Mouse (Mus musculus) forebrain, embryonic 12.5 days (tissue): Measurements from ENCODE around the gene Epb41l5. TPM values are rescaled to one million over a fixed set of nuclear protein-coding genes. Genes with fewer than 3 reads are reported as not detected.

Experiments used
- ATAC-seq: fragments of 200-750 bp; cut with Nextera tagmentation; 2 replicates; pipeline ENCODE4 v1.8.0; 2017; ENCODE audit warnings: moderate TSS enrichment; ENCODE audit not compliant: low FRiP score
- H3K27ac ChIP-seq: fragments of 300-500 bp; sonication (generic); 2 replicates; pipeline ENCODE4 v1.5.1; 2016; ENCODE audit warnings: mild to moderate bottlenecking
- H3K27me3 ChIP-seq: fragments of 300-500 bp; sonication (generic); 2 replicates; pipeline ENCODE4 v1.6.1; 2016; ENCODE audit warnings: mild to moderate bottlenecking
- H3K36me3 ChIP-seq: fragments of 300-500 bp; sonication (generic); replicated peaks from 2 replicates; pipeline ENCODE4 v1.6.1; 2016; ENCODE audit warnings: mild to moderate bottlenecking
- H3K4me1 ChIP-seq: fragments of 300-500 bp; sonication (generic); 2 replicates; pipeline ENCODE4 v1.6.1; 2016
- H3K4me2 ChIP-seq: fragments of 300-500 bp; sonication (generic); 2 replicates; pipeline ENCODE4 v1.6.1; 2016; ENCODE audit warnings: mild to moderate bottlenecking, moderate library complexity
- H3K4me3 ChIP-seq: fragments of 300-500 bp; sonication (generic); replicated peaks from 2 replicates; pipeline ENCODE4 v1.5.1; 2016; ENCODE audit warnings: mild to moderate bottlenecking
- H3K9ac ChIP-seq: fragments of 300-500 bp; sonication (generic); 2 replicates; pipeline ENCODE4 v1.6.1; 2016; ENCODE audit warnings: mild to moderate bottlenecking
- H3K9me3 ChIP-seq: fragments of 300-500 bp; sonication (generic); 2 replicates; pipeline ENCODE4 v1.6.1; 2016
- WGBS: fragments of 180-500 bp; shearing (Covaris S2); methylation state at CpG from one replicate; pipeline ENCODE4 v1.1.7; 2016; 5-methylcytosine and 5-hydroxymethylcytosine counted together
- polyA plus RNA-seq: library from polyadenylated mRNA; unstranded; fragments of >200 nt; fragmentation: Nextera tagmentation; extraction: Ambion mirVana; gene quantifications from 2 replicates; pipeline ENCODE4 v1.2.1, GENCODE M21; 2016

The Epb41l5 gene
- polyA plus RNA-seq, 1 experiment from 2014 or later, result 38.0 TPM

DNA sequence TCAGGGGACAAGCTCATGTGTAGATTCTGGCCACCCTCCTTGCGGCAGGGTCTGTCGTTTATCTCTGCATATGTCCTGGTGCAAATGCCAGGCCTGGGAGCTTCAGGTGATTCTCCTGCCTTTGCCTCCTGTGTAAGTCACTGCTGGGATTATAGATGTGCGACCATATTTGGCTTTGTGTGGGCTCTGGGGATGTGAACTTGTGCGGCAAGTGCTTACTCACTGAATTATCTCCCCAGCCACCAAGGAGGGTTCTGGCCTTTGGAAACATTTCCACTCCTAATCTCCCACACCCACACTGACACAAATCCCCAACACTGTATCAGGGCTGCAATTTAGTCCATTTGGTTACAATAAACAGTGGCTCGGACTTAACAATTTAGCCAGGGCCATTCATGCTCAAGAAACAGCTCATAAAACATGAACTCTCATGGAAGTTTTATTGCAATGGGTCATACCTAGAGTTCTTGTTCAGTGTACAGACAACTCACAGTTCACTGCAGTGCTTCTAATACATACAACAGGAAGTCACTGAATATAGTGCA is 104.1 kb downstream of the Epb41l5 start:
- Histone ChIP-seq H3K4me1 (no peaks in the 10 kb centered on the region), H3K4me2 (no peak overlapping the region), H3K36me3 (peaks cover 39% of the 10 kb centered on the region), H3K27me3 (no peaks in the 10 kb centered on the region), H3K4me3 (no peak overlapping the region), H3K27ac (no peak overlapping the region), H3K9ac (no peak overlapping the region), H3K9me3 (no peaks in the 10 kb centered on the region)
- no peak for ATAC-seq
- WGBS, result 94% methylated on average over 5 of the region's 5 CpGs

DNA sequence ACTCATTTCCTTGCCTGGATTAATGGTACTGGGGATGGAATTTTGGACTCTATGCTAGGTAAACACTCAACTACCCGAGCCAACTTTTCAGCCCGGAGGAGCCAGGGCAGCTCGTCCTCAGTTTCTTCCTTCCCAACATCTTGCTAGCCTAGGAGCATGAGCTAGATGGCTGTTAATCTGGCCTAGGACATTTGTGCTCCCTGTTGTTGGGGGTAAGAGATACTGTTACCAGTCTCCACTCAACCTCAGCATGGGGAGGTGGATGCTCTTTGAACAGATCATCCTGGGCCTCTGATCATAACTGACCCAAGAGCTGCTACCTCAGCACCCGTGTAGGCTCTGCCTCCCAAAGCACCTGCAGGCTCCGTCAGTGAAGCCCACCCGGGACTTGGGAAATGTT is 105.5 kb downstream of the Epb41l5 start:
- Histone ChIP-seq H3K4me3 (no peak overlapping the region), H3K9ac (no peak overlapping the region), H3K4me1 (no peaks in the 10 kb centered on the region), H3K36me3 (peaks cover 36% of the 10 kb centered on the region), H3K9me3 (no peaks in the 10 kb centered on the region), H3K27me3 (no peaks in the 10 kb centered on the region), H3K27ac (no peak overlapping the region), H3K4me2 (no peak overlapping the region)
- no peak for ATAC-seq
- 90% methylated on average over 6 of the region's 6 CpGs for WGBS

DNA sequence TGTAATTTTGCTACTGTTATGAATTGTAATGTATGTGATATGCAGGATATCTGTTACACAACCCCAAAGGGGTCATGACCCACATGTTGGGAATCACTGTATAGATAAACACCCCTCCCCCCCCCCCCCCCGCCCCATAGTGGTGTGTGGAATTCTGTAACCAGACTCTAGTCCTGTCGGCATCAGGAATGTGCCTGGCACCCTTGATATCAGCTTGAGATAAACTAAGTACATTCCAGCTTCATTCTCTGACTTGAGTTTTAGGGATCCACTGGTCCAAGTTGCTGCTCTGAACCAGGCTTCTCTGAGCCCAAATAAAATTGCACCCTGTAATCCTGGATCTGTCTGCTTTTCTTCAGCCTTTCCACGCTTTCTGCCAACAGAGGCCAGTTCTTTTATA is 107.2 kb downstream of the Epb41l5 start:
- Histone ChIP-seq H3K4me3 (no peak overlapping the region), H3K4me1 (no peaks in the 10 kb centered on the region), H3K9me3 (no peaks in the 10 kb centered on the region), H3K4me2 (no peak overlapping the region), H3K9ac (no peak overlapping the region), H3K27ac (no peak overlapping the region), H3K27me3 (no peaks in the 10 kb centered on the region), H3K36me3 (peaks cover 24% of the 10 kb centered on the region)
- ATAC-seq, result no peak
- 79% methylated on average over 2 of the region's 3 CpGs for WGBS

DNA sequence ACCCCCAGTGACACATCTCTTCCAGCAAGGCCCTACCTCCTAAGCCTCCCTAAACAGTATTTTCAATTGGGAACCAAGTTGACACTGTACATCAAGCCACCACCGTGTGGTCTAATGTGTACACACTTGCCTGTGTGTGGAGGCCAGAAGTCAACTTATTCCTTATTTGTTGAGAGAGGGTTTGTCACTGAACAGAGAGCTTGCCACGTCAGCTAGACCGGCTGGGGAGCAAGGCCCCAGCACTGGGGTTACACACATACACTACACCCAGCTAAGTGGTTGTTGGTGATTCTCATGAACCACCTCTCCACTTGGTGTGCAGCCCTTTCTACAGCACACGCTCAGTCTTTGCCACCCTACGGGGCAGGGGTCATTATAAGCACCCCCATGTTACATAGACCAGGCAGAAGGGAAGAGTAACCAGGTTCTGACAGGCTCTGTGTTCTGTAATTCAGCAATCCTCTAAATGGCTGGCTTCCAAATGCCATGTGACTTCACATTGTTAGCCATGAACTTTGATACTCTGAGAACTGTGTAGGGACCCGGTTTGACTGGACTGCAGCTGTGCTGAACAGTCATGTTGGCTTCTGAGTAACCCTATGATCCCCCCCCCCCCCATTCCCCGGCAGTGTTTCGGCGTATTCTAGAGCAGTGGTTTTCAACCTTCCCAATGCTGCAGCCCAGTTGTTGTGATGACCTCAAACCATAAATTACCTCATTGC is 107.8 kb downstream of the Epb41l5 start:
- 92% methylated on average over 9 of the region's 9 CpGs for WGBS
- Histone ChIP-seq H3K4me3 (no peak overlapping the region), H3K4me1 (no peaks in the 10 kb centered on the region), H3K36me3 (peaks cover 20% of the 10 kb centered on the region), H3K9me3 (no peaks in the 10 kb centered on the region), H3K27ac (no peak overlapping the region), H3K27me3 (no peaks in the 10 kb centered on the region), H3K9ac (no peak overlapping the region), H3K4me2 (no peak overlapping the region)
- no peak for ATAC-seq

DNA sequence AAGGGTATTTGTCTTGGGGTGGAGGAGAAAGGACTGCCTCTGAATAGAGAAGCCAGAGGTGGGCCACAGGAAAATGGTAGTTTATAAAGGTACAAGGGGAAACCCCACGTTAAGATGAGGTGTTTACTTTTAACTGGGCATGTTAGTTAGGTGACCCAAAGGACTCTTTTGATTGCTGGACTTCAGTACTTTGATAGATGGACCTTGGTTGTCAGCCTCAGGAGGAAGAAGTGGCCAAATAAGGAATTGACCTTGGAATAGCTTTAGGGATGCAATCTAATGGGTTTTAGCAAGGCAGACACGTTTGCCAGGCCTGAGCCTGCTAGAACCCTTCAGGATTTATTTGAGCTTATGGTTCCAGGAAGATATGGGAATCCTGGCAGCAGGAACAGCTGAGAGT is 109.5 kb downstream of the Epb41l5 start:
- Histone ChIP-seq H3K4me2 (no peak overlapping the region), H3K9me3 (no peaks in the 10 kb centered on the region), H3K4me3 (no peak overlapping the region), H3K27me3 (no peaks in the 10 kb centered on the region), H3K9ac (no peak overlapping the region), H3K4me1 (no peaks in the 10 kb centered on the region), H3K36me3 (peaks cover 15% of the 10 kb centered on the region), H3K27ac (no peak overlapping the region)
- ATAC-seq, result no peak
- WGBS, result 77% methylated on average over 2 of the region's 2 CpGs

DNA sequence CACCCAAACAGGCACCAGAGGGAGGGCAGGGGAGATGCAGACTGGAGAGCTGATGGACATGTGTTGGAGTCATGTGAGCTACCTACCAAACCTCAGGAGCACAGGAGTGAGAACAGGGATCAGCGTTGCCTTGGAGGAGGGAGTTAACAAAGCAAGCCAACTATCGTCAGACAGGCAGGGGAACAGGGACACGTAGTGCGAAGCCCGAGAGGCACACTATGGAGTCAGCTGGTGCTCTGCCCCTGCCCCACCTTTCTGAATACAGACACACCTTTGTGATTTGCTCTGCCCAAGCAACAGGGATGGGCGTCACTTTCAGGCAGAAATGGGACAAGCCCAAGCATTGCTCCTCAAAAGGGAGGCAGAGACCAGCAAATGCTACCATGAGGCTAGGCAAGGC is 111.1 kb downstream of the Epb41l5 start:
- ATAC-seq, result no peak
- H3K4me2 ChIP-seq, result no peak overlapping the region
- H3K36me3 ChIP-seq, result peaks cover 6% of the 10 kb centered on the region
- H3K4me1 ChIP-seq, result no peaks in the 10 kb centered on the region
- no peaks in the 10 kb centered on the region for H3K27me3 ChIP-seq
- no peak overlapping the region for H3K9ac ChIP-seq
- no peaks in the 10 kb centered on the region for H3K9me3 ChIP-seq
- WGBS, result 88% methylated on average over 6 of the region's 6 CpGs
- H3K27ac ChIP-seq, result no peak overlapping the region
- H3K4me3 ChIP-seq, result no peak overlapping the region

DNA sequence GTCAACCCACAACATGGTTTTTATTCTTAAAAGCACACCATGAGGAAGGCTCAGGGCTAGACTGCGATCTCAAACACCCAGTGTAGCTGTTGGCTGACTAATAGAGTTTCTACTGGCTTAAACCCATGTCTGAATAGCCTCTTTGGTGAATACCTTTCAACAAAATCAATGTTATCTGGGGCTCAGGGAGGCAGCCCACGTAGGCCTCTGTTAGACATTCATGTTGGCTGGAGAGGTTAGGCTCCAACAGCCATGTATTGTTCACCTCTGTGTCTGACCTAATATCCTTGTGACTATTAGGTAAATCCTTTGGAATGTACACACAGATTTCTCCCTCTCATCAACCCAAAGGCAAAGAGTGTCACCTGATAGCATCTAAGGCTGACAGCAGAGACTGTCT is 112.7 kb downstream of the Epb41l5 start:
- Histone ChIP-seq H3K4me2 (no peak overlapping the region), H3K9me3 (no peaks in the 10 kb centered on the region), H3K9ac (no peak overlapping the region), H3K27me3 (no peaks in the 10 kb centered on the region), H3K4me1 (no peaks in the 10 kb centered on the region), H3K27ac (no peak overlapping the region), H3K4me3 (no peak overlapping the region), H3K36me3 (no peaks in the 10 kb centered on the region)
- WGBS, result 84% methylated on average over 2 of the region's 2 CpGs
- no peak for ATAC-seq

DNA sequence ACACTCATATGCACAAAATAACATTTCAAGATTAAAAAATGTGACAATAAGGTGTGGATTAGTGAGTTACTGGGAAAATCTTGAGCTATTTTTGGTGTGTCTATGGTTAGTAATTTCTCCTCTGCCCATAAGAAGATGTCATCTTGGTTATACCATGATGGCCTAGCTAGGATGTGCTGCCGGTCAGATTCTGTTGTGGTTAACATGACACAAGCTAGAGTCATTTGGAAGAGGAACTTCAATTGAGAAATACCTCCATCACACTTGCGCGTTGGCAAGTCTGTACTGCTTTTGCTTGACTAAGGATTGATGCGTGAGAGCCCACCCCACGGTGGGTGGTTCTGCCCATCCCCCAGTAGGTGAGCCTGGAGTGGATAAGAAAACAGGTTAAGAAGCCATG is 114.5 kb downstream of the Epb41l5 start:
- Histone ChIP-seq H3K36me3 (peaks cover 9% of the 10 kb centered on the region; the same call in 1 of the 2 replicates), H3K27ac (no peak overlapping the region), H3K27me3 (no peaks in the 10 kb centered on the region), H3K4me1 (no peaks in the 10 kb centered on the region), H3K4me2 (no peak overlapping the region), H3K9ac (no peak overlapping the region), H3K4me3 (no peak overlapping the region), H3K9me3 (0 out of 2 replicates have a peak, but pooled peaks cover under 1% of the 10 kb centered on the region)
- no peak for ATAC-seq
- WGBS, result 96% methylated on average over 5 of the region's 5 CpGs

DNA sequence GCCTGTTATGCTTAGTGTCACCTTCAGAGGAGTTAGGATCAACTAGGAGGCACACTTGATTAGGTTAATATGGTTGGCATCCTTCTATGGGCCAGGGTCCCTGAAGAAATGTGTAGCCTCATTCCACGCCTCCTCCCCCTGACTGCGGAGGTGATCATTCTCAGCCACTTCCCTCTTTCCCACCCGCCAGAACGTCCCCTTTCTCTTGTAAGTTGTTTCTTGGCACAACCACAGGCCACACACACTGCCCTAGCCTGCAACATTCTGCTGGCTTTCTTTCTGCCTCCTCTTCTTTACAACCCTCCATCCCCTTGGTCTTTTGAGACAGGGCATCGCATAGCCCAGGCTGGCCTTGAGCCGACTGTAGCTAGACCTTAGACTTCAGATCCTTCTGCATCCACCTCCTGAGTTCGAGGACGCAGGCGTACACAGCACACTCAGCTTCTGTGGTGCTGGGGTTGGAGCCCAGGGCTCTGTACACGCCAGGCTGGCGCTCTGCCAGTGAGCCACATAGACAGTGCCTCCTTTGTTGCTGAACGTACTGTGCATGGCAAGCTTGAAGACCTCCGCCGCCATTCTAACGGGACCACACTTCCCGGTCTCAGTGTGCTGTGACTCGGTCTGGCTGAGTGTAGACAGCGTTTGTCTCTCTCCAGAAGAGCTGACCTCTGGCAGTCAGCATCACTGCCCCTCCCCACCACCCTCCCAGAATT is 115.6 kb downstream of the Epb41l5 start:
- H3K4me3 ChIP-seq, result no peak overlapping the region
- no peaks in the 10 kb centered on the region for H3K27me3 ChIP-seq
- peak; percentile 55 for ATAC-seq
- no peak overlapping the region for H3K4me2 ChIP-seq
- peaks cover 10% of the 10 kb centered on the region; the same call in 1 of the 2 replicates for H3K9me3 ChIP-seq
- 84% methylated on average over 18 of the region's 18 CpGs for whole genome bisulfite sequencing
- peaks cover 20% of the 10 kb centered on the region for H3K36me3 ChIP-seq
- no peaks in the 10 kb centered on the region for H3K4me1 ChIP-seq
- no peak overlapping the region for H3K9ac ChIP-seq
- H3K27ac ChIP-seq, result no peak overlapping the region

DNA sequence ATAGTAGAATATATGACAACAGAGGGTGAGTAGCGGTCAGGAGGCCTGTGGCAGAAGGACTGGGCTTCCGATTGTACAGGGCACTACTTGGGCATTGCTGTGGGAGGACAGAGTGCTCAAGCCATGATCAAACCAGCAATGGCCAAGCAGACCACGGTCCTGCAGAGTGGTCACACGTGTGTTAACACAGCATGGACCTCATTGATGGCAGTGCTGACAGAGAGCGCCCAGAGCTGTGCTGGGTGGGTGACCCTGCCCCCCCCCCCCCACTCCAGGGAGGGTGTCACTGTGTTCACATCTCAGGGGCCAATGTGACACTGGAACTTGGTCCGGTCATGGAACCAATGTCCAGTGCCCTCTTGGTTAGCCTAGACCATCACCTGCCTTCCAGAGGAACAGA is 116.6 kb downstream of the Epb41l5 start:
- Histone ChIP-seq H3K9ac (no peak overlapping the region), H3K27me3 (no peaks in the 10 kb centered on the region), H3K4me3 (no peak overlapping the region), H3K36me3 (peaks cover 29% of the 10 kb centered on the region), H3K4me2 (no peak overlapping the region), H3K27ac (no peak overlapping the region), H3K4me1 (peaks cover 4% of the 10 kb centered on the region; the same call in 1 of the 2 replicates), H3K9me3 (peaks cover 16% of the 10 kb centered on the region)
- WGBS, result 95% methylated on average over 6 of the region's 6 CpGs
- peak; percentile 19; the same call in 1 of the 2 replicates for ATAC-seq

DNA sequence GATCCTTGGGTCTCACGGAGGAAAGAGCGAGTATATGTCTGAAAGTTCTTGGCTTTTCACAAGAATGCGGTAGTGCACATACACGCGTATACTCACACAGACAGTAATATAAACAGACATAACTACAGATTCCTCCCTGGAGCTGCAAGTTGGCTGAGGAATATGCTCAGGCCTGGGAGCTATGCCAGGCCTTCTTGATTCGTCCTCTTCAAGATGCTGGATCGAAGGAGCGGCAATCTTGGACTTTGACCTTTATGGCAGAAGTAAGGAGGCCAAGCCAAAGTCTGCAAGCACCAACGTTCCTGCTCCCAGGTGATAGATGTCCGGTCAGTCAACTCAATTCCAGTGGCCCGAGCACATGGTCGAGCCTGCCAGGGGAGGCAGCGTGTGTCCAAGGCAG is 117.9 kb downstream of the Epb41l5 start:
- no peak overlapping the region for H3K4me2 ChIP-seq
- H3K36me3 ChIP-seq, result peaks cover 33% of the 10 kb centered on the region
- no peaks in the 10 kb centered on the region for H3K27me3 ChIP-seq
- 93% methylated on average over 13 of the region's 13 CpGs for WGBS
- no peak overlapping the region for H3K27ac ChIP-seq
- peaks cover 14% of the 10 kb centered on the region for H3K4me1 ChIP-seq
- H3K9me3 ChIP-seq, result peaks cover 20% of the 10 kb centered on the region
- no peak overlapping the region for H3K4me3 ChIP-seq
- no peak overlapping the region for H3K9ac ChIP-seq
- ATAC-seq, result no peak

DNA sequence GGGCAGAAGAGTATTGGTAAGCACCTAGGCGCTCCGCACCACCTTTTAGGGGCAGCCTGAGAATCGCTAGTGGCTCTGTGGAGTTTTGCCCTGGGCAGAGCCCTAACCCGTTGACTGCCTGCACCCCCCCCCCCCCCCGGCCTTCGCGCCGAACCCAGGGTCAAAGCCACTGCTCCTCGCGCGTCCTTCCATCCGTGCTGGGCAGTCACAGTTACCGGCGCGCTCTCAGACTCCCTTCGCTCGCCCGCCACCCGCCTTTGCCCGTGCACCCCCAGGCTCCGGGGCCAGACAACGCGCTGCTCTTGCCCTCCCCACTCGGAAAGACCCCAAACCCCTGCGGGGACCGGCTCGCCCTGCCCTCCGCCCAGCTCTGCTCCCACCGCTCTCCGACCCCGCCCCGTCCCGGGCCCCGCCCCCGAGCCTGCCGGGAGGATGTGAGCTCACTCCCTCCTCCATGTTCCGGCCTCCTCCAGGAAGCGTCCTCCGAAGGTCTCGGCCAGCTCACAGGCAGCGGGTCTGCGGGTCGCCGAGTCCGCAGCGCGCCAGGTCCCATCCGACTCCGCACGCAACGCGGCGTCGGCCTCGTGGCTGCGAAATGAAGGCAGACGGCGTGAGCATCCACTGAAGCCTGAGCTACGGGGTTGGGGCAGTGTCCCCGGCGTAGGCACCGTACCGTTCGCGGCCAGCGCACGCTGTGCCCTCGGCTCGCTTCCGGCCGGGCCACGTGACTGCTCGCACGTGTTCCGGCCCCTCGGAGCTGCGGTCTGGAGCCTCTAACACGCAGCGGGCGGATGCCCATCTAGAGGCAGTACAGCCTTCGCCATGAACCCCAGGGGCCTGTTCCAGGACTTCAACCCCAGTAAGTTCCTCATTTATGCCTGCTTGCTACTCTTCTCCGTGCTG is 122.9 kb downstream of the Epb41l5 start, which contains the start of gene Tmem185b:
Gene Tmem185b (plus strand): TSS at position 472 of the 903 bp plus-strand sequence.
- Histone ChIP-seq H3K9me3 (peaks cover 20% of the 10 kb centered on the region), H3K36me3 (peaks cover 33% of the 10 kb centered on the region), H3K27me3 (no peaks in the 10 kb centered on the region), H3K27ac (peak within 1 kb of the TSS; percentile 33), H3K4me2 (peak within 1 kb of the TSS; percentile 89), H3K4me3 (peak within 1 kb of the TSS; percentile 53), H3K9ac (peak within 1 kb of the TSS; percentile 62), H3K4me1 (peaks cover 27% of the 10 kb centered on the region)
- WGBS, result 1% methylated on average over 77 of the region's 82 CpGs
- peak; percentile 98 for ATAC-seq
